15 mouse cellular contexts compared by ENCODE assay signal in genomic region chr9:70048280-70048679, GRCm38 (mm10). TPM values are rescaled to one million over a fixed set of nuclear protein-coding genes. Genes with fewer than 3 reads are reported as not detected.
DNase-seq lines count a peak whose midpoint lies in the region; ATAC-seq and TF ChIP-seq lines count a peak whose summit lies in the region.
"Had no signal": no experiment of that assay in that cellular context is flagged by ENCODE, and none has a peak within 500 bp of the region (broad histone marks: within the 10 kb centered on the region; RNA-seq: fewer than 3 reads in every experiment).

No protein-coding gene starts in this region.

- WGBS in embryonic facial prominence, embryonic 14.5 days: 33% methylated on average over 5 of the region's 5 CpGs
- 30% methylated on average over 5 of the region's 5 CpGs for WGBS in limb, embryonic 15.5 days
- WGBS in liver, postnatal 0 days (ENCODE audit: insufficient replicate concordance): 58% methylated on average over 5 of the region's 5 CpGs

- ATAC-seq in embryonic facial prominence, embryonic 14.5 days (ENCODE audit: low read depth): no peak
- ATAC-seq in limb, embryonic 15.5 days (ENCODE audit: insufficient number of reproducible peaks, low FRiP score, low TSS enrichment, low read depth): no peak
- no peak for ATAC-seq in liver, postnatal 0 days
- ATAC-seq in frontal cortex, adult (ENCODE audit: low TSS enrichment): no peak
- ATAC-seq: inflammation-experienced regulatory T-cells, adult 6 months; midbrain, embryonic 16.5 days had no signal

- peak; percentile 56 for DNase-seq in 3T3-L1 (ENCODE audit: low read depth, low spot score)
- peak; percentile 18 for DNase-seq in embryonic facial prominence, embryonic 14.5 days (ENCODE audit: low spot score)
- DNase-seq in liver, postnatal 0 days: no peak
- DNase-seq in T-cell, adult 2 months (ENCODE audit: low spot score): no peak

- H3K79me2 ChIP-seq in C2C12 (ENCODE audit: control insufficient read depth, insufficient read depth): no peaks in the 10 kb centered on the region

- no peaks in the 10 kb centered on the region for H3K27me3 ChIP-seq in C2C12 (ENCODE audit: control insufficient read depth, insufficient read depth, insufficient read length)
- no peaks in the 10 kb centered on the region for H3K27me3 ChIP-seq in embryonic facial prominence, embryonic 14.5 days (replicated peaks; ENCODE audit: control insufficient read depth, insufficient read depth, low read length)
- H3K27me3 ChIP-seq in limb, embryonic 15.5 days: no peaks in the 10 kb centered on the region
- H3K27me3 ChIP-seq in liver, postnatal 0 days (ENCODE audit: insufficient read depth, low read length): peaks cover 8% of the 10 kb centered on the region; the same call in 1 of the 2 replicates
- H3K27me3 ChIP-seq: embryonic facial prominence, embryonic 13.5 days; forebrain, embryonic 12.5 days; liver, embryonic 15.5 days; neural tube, embryonic 13.5 days had no signal

- H3K4me2 ChIP-seq in embryonic facial prominence, embryonic 14.5 days (ENCODE audit: low read depth, low read length): no peak overlapping the region
- no peak overlapping the region for H3K4me2 ChIP-seq in limb, embryonic 15.5 days
- H3K4me2 ChIP-seq in liver, postnatal 0 days (ENCODE audit: low read depth, low read length): no peak overlapping the region
- H3K4me2 ChIP-seq: embryonic facial prominence, embryonic 13.5 days; forebrain, embryonic 12.5 days; liver, embryonic 15.5 days; neural tube, embryonic 13.5 days had no signal

- no peak overlapping the region for H3K9ac ChIP-seq in embryonic facial prominence, embryonic 14.5 days (ENCODE audit: low read depth, low read length)
- no peak overlapping the region for H3K9ac ChIP-seq in limb, embryonic 15.5 days
- H3K9ac ChIP-seq in liver, postnatal 0 days (replicated peaks): no peak overlapping the region
- H3K9ac ChIP-seq: embryonic facial prominence, embryonic 13.5 days; forebrain, embryonic 12.5 days; liver, embryonic 15.5 days; neural tube, embryonic 13.5 days had no signal

- no peaks in the 10 kb centered on the region for H3K79me3 ChIP-seq in C2C12 (ENCODE audit: low read depth)

- H3K9me3 ChIP-seq in embryonic facial prominence, embryonic 14.5 days (ENCODE audit: control insufficient read depth, low read length): no peaks in the 10 kb centered on the region
- no peaks in the 10 kb centered on the region for H3K9me3 ChIP-seq in limb, embryonic 15.5 days
- no peaks in the 10 kb centered on the region for H3K9me3 ChIP-seq in liver, postnatal 0 days (ENCODE audit: low read length)
- H3K9me3 ChIP-seq: embryonic facial prominence, embryonic 13.5 days; forebrain, embryonic 12.5 days; liver, embryonic 15.5 days; neural tube, embryonic 13.5 days had no signal

- no peak for TF ChIP-seq CTCF in C2C12 (IDR thresholded peaks at IDR 0.05; ENCODE audit: control insufficient read depth, insufficient read depth, insufficient read length)
- TF ChIP-seq CTCF in liver, postnatal 0 days (IDR thresholded peaks at IDR 0.05; ENCODE audit: low read depth): no peak

- no peaks in the 10 kb centered on the region for H3K36me3 ChIP-seq in C2C12 (ENCODE audit: control insufficient read depth, insufficient read depth)
- H3K36me3 ChIP-seq in embryonic facial prominence, embryonic 14.5 days (ENCODE audit: control insufficient read depth, insufficient read depth, low read length): no peaks in the 10 kb centered on the region
- H3K36me3 ChIP-seq in limb, embryonic 15.5 days: no peaks in the 10 kb centered on the region
- H3K36me3 ChIP-seq in liver, postnatal 0 days (replicated peaks; ENCODE audit: insufficient read depth, low read length): no peaks in the 10 kb centered on the region
- H3K36me3 ChIP-seq: embryonic facial prominence, embryonic 13.5 days; forebrain, embryonic 12.5 days; liver, embryonic 15.5 days; neural tube, embryonic 13.5 days had no signal

- no peak overlapping the region for H3ac ChIP-seq in C2C12 (ENCODE audit: control insufficient read depth, insufficient read length, low read depth)

- H3K4me1 ChIP-seq in embryonic facial prominence, embryonic 14.5 days (ENCODE audit: control insufficient read depth, insufficient read depth, low read length): peaks cover 12% of the 10 kb centered on the region
- H3K4me1 ChIP-seq in limb, embryonic 15.5 days: peaks cover 25% of the 10 kb centered on the region
- H3K4me1 ChIP-seq in liver, postnatal 0 days (ENCODE audit: insufficient read depth): peaks cover 5% of the 10 kb centered on the region
- H3K4me1 ChIP-seq: neural tube, embryonic 13.5 days had no signal

- H3K4me3 ChIP-seq in C2C12 (ENCODE audit: insufficient read depth, poor library complexity, severe bottlenecking): no peak overlapping the region
- no peak overlapping the region for H3K4me3 ChIP-seq in embryonic facial prominence, embryonic 14.5 days (ENCODE audit: low read depth, low read length)
- H3K4me3 ChIP-seq in limb, embryonic 15.5 days: no peak overlapping the region
- H3K4me3 ChIP-seq in liver, postnatal 0 days (ENCODE audit: low read depth, low read length): no peak overlapping the region
- H3K4me3 ChIP-seq: embryonic facial prominence, embryonic 13.5 days; forebrain, embryonic 12.5 days; layer of hippocampus, adult 2 months; liver, embryonic 15.5 days; neural tube, embryonic 13.5 days had no signal

- TF ChIP-seq EP300 in liver, postnatal 0 days (IDR thresholded peaks at IDR 0.05; ENCODE audit: low read depth): no peak

- H3K27ac ChIP-seq in embryonic facial prominence, embryonic 14.5 days (replicated peaks; ENCODE audit: low read depth, low read length): no peak overlapping the region
- 0 out of 2 replicates have a peak overlapping the region, but pooled peaks have one; percentile 80 for H3K27ac ChIP-seq in limb, embryonic 15.5 days
- H3K27ac ChIP-seq in liver, postnatal 0 days (ENCODE audit: low read depth): no peak overlapping the region
- H3K27ac ChIP-seq: embryonic facial prominence, embryonic 13.5 days; forebrain, embryonic 12.5 days; layer of hippocampus, adult 2 months; liver, embryonic 15.5 days; neural tube, embryonic 13.5 days had no signal

TF ChIP-seq in C2C12, 6 proteins besides CTCF, POLR2A, EP300 and RAD21:
- TF ChIP-seq MAX (IDR thresholded peaks at IDR 0.05) (no peak), CEBPB (IDR thresholded peaks at IDR 0.05; ENCODE audit: low read depth) (peak; percentile 37)

RNA-seq across cellular contexts. Expression of gene Gcnt3, which starts 10.4 kb away (rescaled TPM):
- polyA plus RNA-seq in C2C12 (2012; fragmentation: generic; extraction: Trizol): 0.11 TPM
- 0.04 and 0.06 TPM in 2 replicates for polyA plus RNA-seq in embryonic facial prominence, embryonic 14.5 days (2014; fragmentation: Nextera tagmentation; extraction: Ambion mirVana)
- 0.43 and 0.67 TPM in 2 replicates for polyA plus RNA-seq in limb, embryonic 15.5 days (2015; fragmentation: Nextera tagmentation; extraction: Ambion mirVana)
- not detected in 2 replicates for polyA plus RNA-seq in liver, postnatal 0 days (2015; fragmentation: Nextera tagmentation; extraction: Ambion mirVana)
- polyA plus RNA-seq: forebrain, embryonic 12.5 days; inflammation-experienced regulatory T-cells, adult 6 months; liver, embryonic 15.5 days; midbrain, embryonic 16.5 days; neural tube, embryonic 13.5 days; spleen, adult 2 months had no signal

RNA-seq across cellular contexts. Expression of gene Gtf2a2, which starts 35.9 kb away (rescaled TPM):
- polyA plus RNA-seq in C2C12 (2012; fragmentation: generic; extraction: Trizol): 86.5 TPM
- 192 TPM in 2 replicates for polyA plus RNA-seq in embryonic facial prominence, embryonic 14.5 days (2014; fragmentation: Nextera tagmentation; extraction: Ambion mirVana)
- polyA plus RNA-seq in limb, embryonic 15.5 days (2015; fragmentation: Nextera tagmentation; extraction: Ambion mirVana): 156 and 162 TPM in 2 replicates
- 149 and 154 TPM in 2 replicates for polyA plus RNA-seq in liver, postnatal 0 days (2015; fragmentation: Nextera tagmentation; extraction: Ambion mirVana)

RNA-seq across cellular contexts. Expression of gene Bnip2, which starts 59.0 kb away (rescaled TPM):
- polyA plus RNA-seq in C2C12 (2012; fragmentation: generic; extraction: Trizol): 104 TPM
- polyA plus RNA-seq in embryonic facial prominence, embryonic 14.5 days (2014; fragmentation: Nextera tagmentation; extraction: Ambion mirVana): 124 and 126 TPM in 2 replicates
- polyA plus RNA-seq in limb, embryonic 15.5 days (2015; fragmentation: Nextera tagmentation; extraction: Ambion mirVana): 106 and 117 TPM in 2 replicates
- 38.4 and 42.5 TPM in 2 replicates for polyA plus RNA-seq in liver, postnatal 0 days (2015; fragmentation: Nextera tagmentation; extraction: Ambion mirVana)

Comparison
In these comparisons a context has a peak if more than half of its experiments do, and no peak if none do; other contexts are left out.
1. DNase-seq: peak in 3T3-L1 (single experiment) and embryonic facial prominence, embryonic 14.5 days (single experiment); none in liver, postnatal 0 days (single experiment) and T-cell, adult 2 months (single experiment).